In the genomic region with DNA sequence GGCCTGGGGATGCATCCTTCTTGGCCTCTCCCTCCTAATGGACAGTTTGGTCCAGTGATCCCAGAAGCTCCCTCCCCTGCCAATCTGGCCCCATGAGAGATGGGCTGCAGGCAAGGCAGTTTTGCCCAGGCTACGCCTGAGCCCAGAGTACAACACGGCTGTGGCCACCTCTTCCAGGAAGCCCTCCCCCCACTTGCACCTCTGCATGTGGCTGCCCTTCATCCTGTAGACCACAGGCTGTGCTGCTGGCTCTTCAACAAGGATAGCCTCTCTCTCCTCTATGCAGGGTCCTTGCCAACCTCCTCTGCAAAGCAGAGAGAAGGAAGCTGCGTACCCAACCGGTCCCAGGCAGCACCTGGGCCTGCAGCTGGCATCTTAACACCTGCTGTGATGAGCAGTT, we compare ENCODE assay signal across 33 mouse cellular contexts. TPM values are rescaled to one million over a fixed set of nuclear protein-coding genes. Genes with fewer than 3 reads are reported as not detected.
DNase-seq lines count a peak whose midpoint lies in the region; ATAC-seq and TF ChIP-seq lines count a peak whose summit lies in the region.
"Had no signal": no experiment of that assay in that cellular context is flagged by ENCODE, and none has a peak within 500 bp of the region (broad histone marks: within the 10 kb centered on the region; RNA-seq: fewer than 3 reads in every experiment).

No protein-coding gene starts in this region.

- H3K9ac ChIP-seq in forebrain, postnatal 0 days: no peak overlapping the region
- no peak overlapping the region for H3K9ac ChIP-seq in forebrain, embryonic 16.5 days (replicated peaks; ENCODE audit: low read depth, low read length)
- H3K9ac ChIP-seq in kidney, embryonic 14.5 days (ENCODE audit: low read depth, low read length): no peak overlapping the region
- H3K9ac ChIP-seq: embryonic facial prominence, embryonic 12.5 days; forebrain, embryonic 12.5 days; heart, embryonic 12.5 days; limb, embryonic 12.5 days; neural tube, embryonic 12.5 days had no signal

- no peaks in the 10 kb centered on the region for H3K36me3 ChIP-seq in forebrain, postnatal 0 days (ENCODE audit: insufficient read depth)
- H3K36me3 ChIP-seq in forebrain, embryonic 16.5 days (ENCODE audit: control insufficient read depth, insufficient read depth): no peaks in the 10 kb centered on the region
- H3K36me3 ChIP-seq in kidney, embryonic 14.5 days (ENCODE audit: control insufficient read depth, insufficient read depth, low read length): no peaks in the 10 kb centered on the region
- H3K36me3 ChIP-seq: embryonic facial prominence, embryonic 12.5 days; forebrain, embryonic 12.5 days; heart, embryonic 12.5 days; limb, embryonic 12.5 days; neural tube, embryonic 12.5 days had no signal

- DNase-seq in forebrain, postnatal 0 days: peak; percentile 13
- peak; percentile 24 for DNase-seq in layer of hippocampus, adult 9-11 months
- DNase-seq in layer of hippocampus, adult 2 months (ENCODE audit: low spot score in 2 of 2): no peak
- peak; percentile 73 for DNase-seq in cerebellum, adult 11-12 months
- DNase-seq in cerebellum, postnatal 14 days: peak; percentile 29 to 43
- DNase-seq in gastrocnemius, postnatal 4 days (ENCODE audit: low spot score in 2 of 2): no peak
- DNase-seq: adrenal gland, postnatal 14 days; gastrocnemius, adult 2 months; heart, postnatal 10 days; kidney, adult 11 months; kidney, postnatal 4 days; lung, adult 18-20 months; lung, postnatal 10 days; thymus, postnatal 25 days had no signal

- H3K4me3 ChIP-seq in forebrain, postnatal 0 days (ENCODE audit: low read depth, low read length): no peak overlapping the region
- no peak overlapping the region for H3K4me3 ChIP-seq in forebrain, embryonic 16.5 days (replicated peaks; ENCODE audit: low read length)
- no peak overlapping the region for H3K4me3 ChIP-seq in layer of hippocampus, adult 2 months
- no peak overlapping the region for H3K4me3 ChIP-seq in kidney, embryonic 14.5 days (ENCODE audit: low read length)
- H3K4me3 ChIP-seq: embryonic facial prominence, embryonic 12.5 days; erythroblast, embryonic 14.5 days; forebrain, embryonic 12.5 days; gastrocnemius, adult 2 months; heart, embryonic 12.5 days; limb, embryonic 12.5 days; neural tube, embryonic 12.5 days had no signal

- no peak overlapping the region for H3K27ac ChIP-seq in forebrain, postnatal 0 days (ENCODE audit: low read depth, low read length)
- H3K27ac ChIP-seq in forebrain, embryonic 16.5 days (ENCODE audit: low read length): no peak overlapping the region
- H3K27ac ChIP-seq in layer of hippocampus, adult 2 months: no peak overlapping the region
- no peak overlapping the region for H3K27ac ChIP-seq in kidney, embryonic 14.5 days (ENCODE audit: low read depth, low read length)
- H3K27ac ChIP-seq: embryonic facial prominence, embryonic 12.5 days; forebrain, embryonic 12.5 days; gastrocnemius, adult 2 months; limb, embryonic 12.5 days; neural tube, embryonic 12.5 days had no signal

- no peak for TF ChIP-seq CTCF in forebrain, postnatal 0 days (IDR thresholded peaks at IDR 0.05; ENCODE audit: low read depth)
- TF ChIP-seq CTCF in layer of hippocampus, adult 2 months (conservative IDR thresholded peaks at IDR 0.05): no peak

- H3K4me2 ChIP-seq in forebrain, postnatal 0 days (ENCODE audit: low read depth): no peak overlapping the region
- no peak overlapping the region for H3K4me2 ChIP-seq in forebrain, embryonic 16.5 days (ENCODE audit: low read length)
- H3K4me2 ChIP-seq in kidney, embryonic 14.5 days (replicated peaks; ENCODE audit: low read depth, low read length): no peak overlapping the region
- H3K4me2 ChIP-seq: embryonic facial prominence, embryonic 12.5 days; forebrain, embryonic 12.5 days; heart, embryonic 12.5 days; limb, embryonic 12.5 days; liver, embryonic 11.5 days; midbrain, embryonic 11.5 days had no signal

- 78% methylated on average over 4 of the region's 4 CpGs for WGBS in forebrain, postnatal 0 days
- WGBS in forebrain, embryonic 16.5 days: 69% methylated on average over 4 of the region's 4 CpGs
- 73% methylated on average over 4 of the region's 4 CpGs for WGBS in kidney, embryonic 14.5 days

- no peak for ATAC-seq in forebrain, postnatal 0 days
- ATAC-seq in forebrain, embryonic 16.5 days: no peak
- ATAC-seq in kidney, embryonic 14.5 days (ENCODE audit: low FRiP score, low TSS enrichment): no peak
- ATAC-seq: CD4-positive, CD25-positive, alpha-beta regulatory T cell, adult 4 months had no signal

- no peaks in the 10 kb centered on the region for H3K9me3 ChIP-seq in forebrain, postnatal 0 days (ENCODE audit: low read length)
- H3K9me3 ChIP-seq in forebrain, embryonic 16.5 days (ENCODE audit: control insufficient read depth, low read length): no peaks in the 10 kb centered on the region
- no peaks in the 10 kb centered on the region for H3K9me3 ChIP-seq in kidney, embryonic 14.5 days (ENCODE audit: control insufficient read depth, low read length)
- H3K9me3 ChIP-seq: embryonic facial prominence, embryonic 12.5 days; forebrain, embryonic 12.5 days; heart, embryonic 12.5 days; neural tube, embryonic 12.5 days had no signal

- H3K27me3 ChIP-seq in forebrain, postnatal 0 days (ENCODE audit: insufficient read depth, low read length): no peaks in the 10 kb centered on the region
- no peaks in the 10 kb centered on the region; the same call in none of the 2 replicates for H3K27me3 ChIP-seq in forebrain, embryonic 16.5 days (replicated peaks; ENCODE audit: control insufficient read depth, insufficient read depth, low read length)
- H3K27me3 ChIP-seq in kidney, embryonic 14.5 days (ENCODE audit: control insufficient read depth, insufficient read depth, low read length): peaks cover 21% of the 10 kb centered on the region

- 0 out of 2 replicates have a peak, but pooled peaks cover 4% of the 10 kb centered on the region for H3K4me1 ChIP-seq in forebrain, postnatal 0 days (ENCODE audit: insufficient read depth)
- peaks cover 9% of the 10 kb centered on the region; the same call in 1 of the 2 replicates for H3K4me1 ChIP-seq in forebrain, embryonic 16.5 days (replicated peaks; ENCODE audit: control insufficient read depth, insufficient read depth, low read length)
- H3K4me1 ChIP-seq in kidney, embryonic 14.5 days (ENCODE audit: control insufficient read depth, insufficient read depth, low read length): no peaks in the 10 kb centered on the region

RNA-seq across cellular contexts. Expression of a gene that starts 15.5 kb away (rescaled TPM):
- 27.1 and 35.6 TPM in 2 replicates for total RNA-seq in forebrain, postnatal 0 days (2014; rRNA removed)
- polyA plus RNA-seq in forebrain, postnatal 0 days (2015; fragmentation: Nextera tagmentation; extraction: Ambion mirVana): 8.1 and 11.2 TPM in 2 replicates
- 6.0 and 13.3 TPM in 2 replicates for polyA plus RNA-seq in forebrain, embryonic 16.5 days (2015; fragmentation: Nextera tagmentation; extraction: Ambion mirVana)
- total RNA-seq in layer of hippocampus, adult 2 months (2021): 10 to 100 TPM; 44.5 to 48.4 TPM
- polyA plus RNA-seq in kidney, embryonic 14.5 days (2014; fragmentation: Nextera tagmentation; extraction: Ambion mirVana): 0.07 and 0.67 TPM in 2 replicates
- total RNA-seq in gastrocnemius, postnatal 4 days (2021): under 1 TPM; 0.16 to 0.49 TPM
- total RNA-seq: granulocyte monocyte progenitor cell, adult 5-6 weeks had no signal
- polyA plus RNA-seq: erythroblast, embryonic 14.5 days; heart, embryonic 12.5 days had no signal

RNA-seq across cellular contexts. Expression of a gene that starts 32.0 kb away (rescaled TPM):
- total RNA-seq in forebrain, postnatal 0 days (2014; rRNA removed): not detected in 2 replicates
- not detected in 2 replicates for polyA plus RNA-seq in forebrain, postnatal 0 days (2015; fragmentation: Nextera tagmentation; extraction: Ambion mirVana)
- not detected in 2 replicates for polyA plus RNA-seq in forebrain, embryonic 16.5 days (2015; fragmentation: Nextera tagmentation; extraction: Ambion mirVana)
- total RNA-seq in layer of hippocampus, adult 2 months (2021): not detected
- polyA plus RNA-seq in kidney, embryonic 14.5 days (2014; fragmentation: Nextera tagmentation; extraction: Ambion mirVana): not detected in 2 replicates
- total RNA-seq in gastrocnemius, postnatal 4 days (2021): not detected
- total RNA-seq: adrenal gland, postnatal 14 days; gastrocnemius, adult 2 months; granulocyte monocyte progenitor cell, adult 5-6 weeks; heart, postnatal 10 days; layer of hippocampus, postnatal 25 days; left cerebral cortex, postnatal 14 days had no signal
- polyA plus RNA-seq: brain, embryonic 14.5 days; embryonic facial prominence, embryonic 12.5 days; erythroblast, embryonic 14.5 days; forebrain, embryonic 12.5 days; frontal cortex, adult 2 months; heart, embryonic 12.5 days; liver, embryonic 11.5 days; midbrain, embryonic 11.5 days; neural tube, embryonic 12.5 days; spleen, adult 2 months; stomach, embryonic 14.5 days had no signal

RNA-seq across cellular contexts. Expression of a gene that starts 56.1 kb away (rescaled TPM):
- not detected in 2 replicates for total RNA-seq in forebrain, postnatal 0 days (2014; rRNA removed)
- not detected in 2 replicates for polyA plus RNA-seq in forebrain, postnatal 0 days (2015; fragmentation: Nextera tagmentation; extraction: Ambion mirVana)
- not detected in 2 replicates for polyA plus RNA-seq in forebrain, embryonic 16.5 days (2015; fragmentation: Nextera tagmentation; extraction: Ambion mirVana)
- total RNA-seq in layer of hippocampus, adult 2 months (2021): not detected
- not detected in 2 replicates for polyA plus RNA-seq in kidney, embryonic 14.5 days (2014; fragmentation: Nextera tagmentation; extraction: Ambion mirVana)
- total RNA-seq in gastrocnemius, postnatal 4 days (2021): not detected
- total RNA-seq: adrenal gland, postnatal 14 days; gastrocnemius, adult 2 months; granulocyte monocyte progenitor cell, adult 5-6 weeks; heart, postnatal 10 days; layer of hippocampus, postnatal 25 days; left cerebral cortex, postnatal 14 days had no signal
- polyA plus RNA-seq: brain, embryonic 14.5 days; CD4-positive, CD25-positive, alpha-beta regulatory T cell, adult 4 months; embryonic facial prominence, embryonic 12.5 days; erythroblast, embryonic 14.5 days; forebrain, embryonic 12.5 days; frontal cortex, adult 2 months; heart, embryonic 12.5 days; kidney, embryonic 16.5 days; limb, embryonic 12.5 days; liver, embryonic 11.5 days; midbrain, embryonic 11.5 days; neural tube, embryonic 12.5 days; spleen, adult 2 months; stomach, embryonic 14.5 days had no signal

Comparison
In these comparisons a context has a peak if more than half of its experiments do, and no peak if none do; other contexts are left out.
1. DNase-seq: peak in forebrain, postnatal 0 days (single experiment), layer of hippocampus, adult 9-11 months (single experiment), cerebellum, adult 11-12 months (single experiment) and cerebellum, postnatal 14 days (2 of 2); none in layer of hippocampus, adult 2 months (0 of 2) and gastrocnemius, postnatal 4 days (0 of 2).
2. RNA of a gene that starts 15.5 kb away (total RNA-seq): 44.5 to 48.4 TPM in layer of hippocampus, adult 2 months and 27.1 to 35.6 TPM in forebrain, postnatal 0 days; 0.16 to 0.49 TPM in gastrocnemius, postnatal 4 days; every median in the first group is over 10 times any median in the second.